Mouse (Mus musculus) liver, adult 2 months (tissue): ENCODE results near the gene BC004004. TPM values are rescaled to one million over a fixed set of nuclear protein-coding genes. Genes with fewer than 3 reads are reported as not detected.

Experiments
- DNase-seq: peaks from one replicate; pipeline ENCODE4 v3.0.0-alpha.2; 2011; ENCODE audit warnings: low read depth, low spot score; ENCODE audit errors: extremely low read depth
- H3K27ac ChIP-seq: fragments of 200-500 bp; replicated peaks from 2 replicates; pipeline ENCODE4 v1.5.1; 2012; ENCODE audit warnings: low read depth, mild to moderate bottlenecking, control low read depth, inconsistent platforms, low read length; ENCODE audit not compliant: insufficient read depth
- H3K27me3 ChIP-seq: fragments of 200-500 bp; 2 replicates; pipeline ENCODE4 v1.6.1; 2012; ENCODE audit warnings: mild to moderate bottlenecking, moderate library complexity, low read length, inconsistent platforms; ENCODE audit not compliant: control insufficient read depth, insufficient read depth
- H3K36me3 ChIP-seq: fragments of 200-500 bp; 2 replicates; pipeline ENCODE4 v1.6.1; 2012; ENCODE audit warnings: low read length, inconsistent platforms; ENCODE audit not compliant: control insufficient read depth, insufficient read depth
- H3K4me1 ChIP-seq: fragments of 200-500 bp; 2 replicates; pipeline ENCODE4 v1.6.1; 2011; ENCODE audit warnings: low read length; ENCODE audit not compliant: control insufficient read depth, insufficient read depth
- H3K4me3 ChIP-seq: fragments of 200-500 bp; 2 replicates; pipeline ENCODE4 v1.5.1; 2011; ENCODE audit warnings: low read depth, mild to moderate bottlenecking, control low read depth, low read length, moderate library complexity; ENCODE audit not compliant: insufficient read depth
- H3K79me2 ChIP-seq: fragments of 200-500 bp; 2 replicates; pipeline ENCODE4 v1.6.1; 2012; ENCODE audit warnings: inconsistent platforms, mild to moderate bottlenecking, low read length, moderate library complexity; ENCODE audit not compliant: control insufficient read depth, insufficient read depth
- H3K9ac ChIP-seq: fragments of 200-500 bp; 2 replicates; pipeline ENCODE4 v1.6.1; 2012; ENCODE audit warnings: low read depth, mild to moderate bottlenecking, control low read depth, inconsistent platforms, low read length
- CTCF ChIP-seq: fragments of 200-500 bp; IDR thresholded peaks from 2 replicates; pipeline ENCODE4 v1.5.1; 2011; ENCODE audit warnings: low read depth, low read length, control low read depth
- POLR2A ChIP-seq: fragments of 200-500 bp; IDR thresholded peaks from 2 replicates; pipeline ENCODE4 v1.6.1; 2011; ENCODE audit warnings: low read length, control low read depth; ENCODE audit not compliant: insufficient read depth; ENCODE audit errors: extremely low read depth
- WGBS: fragments of 180-500 bp; shearing (Covaris S2); methylation state at CpG from one replicate; pipeline ENCODE4 v1.1.7; 2018; 5-methylcytosine and 5-hydroxymethylcytosine counted together
- polyA plus RNA-seq: library from polyadenylated mRNA; depleted of rRNA; stranded (reverse); fragments of >200 nt; gene quantifications from 2 replicates; pipeline ENCODE4 v1.2.3, GENCODE M21; 2012
- total RNA-seq: library from RNA; depleted of rRNA; stranded (reverse); fragments of >200 nt; gene quantifications from 2 replicates; pipeline ENCODE4 v1.2.3, GENCODE M21; 2014

The BC004004 gene
- total and polyA plus RNA-seq, 2 experiments = 85.9 to 113 TPM

GRCm38 (mm10) chr17:29302149-29302548 is 33.6 kb downstream of the BC004004 start:
- 92% methylated on average over 5 of the region's 5 CpGs for WGBS
- no peak for DNase-seq
- Histone ChIP-seq H3K79me2 (no peaks in the 10 kb centered on the region), H3K36me3 (peaks cover 22% of the 10 kb centered on the region; the same call in 1 of the 2 replicates), H3K4me3 (no peak overlapping the region), H3K4me1 (no peaks in the 10 kb centered on the region), H3K9ac (no peak overlapping the region), H3K27me3 (no peaks in the 10 kb centered on the region), H3K27ac (no peak overlapping the region)
- TF ChIP-seq POLR2A (no peak), CTCF (no peak)

GRCm38 (mm10) chr17:29303087-29303486 is 34.5 kb downstream of the BC004004 start:
- DNase-seq = no peak
- Histone ChIP-seq H3K9ac (no peak overlapping the region), H3K27ac (no peak overlapping the region), H3K27me3 (no peaks in the 10 kb centered on the region), H3K4me3 (no peak overlapping the region), H3K79me2 (no peaks in the 10 kb centered on the region), H3K4me1 (no peaks in the 10 kb centered on the region), H3K36me3 (peaks cover 22% of the 10 kb centered on the region; the same call in 1 of the 2 replicates)
- WGBS = 76% methylated on average over 3 of the region's 3 CpGs
- TF ChIP-seq POLR2A (no peak), CTCF (no peak)

GRCm38 (mm10) chr17:29303856-29304255 is 35.3 kb downstream of the BC004004 start:
- 79% methylated on average over 3 of the region's 3 CpGs for WGBS
- H3K4me3 ChIP-seq = no peak overlapping the region
- H3K36me3 ChIP-seq = peaks cover 20% of the 10 kb centered on the region; the same call in 1 of the 2 replicates
- DNase-seq = no peak
- no peak for TF ChIP-seq CTCF
- TF ChIP-seq POLR2A = no peak
- H3K27ac ChIP-seq = no peak overlapping the region
- no peaks in the 10 kb centered on the region for H3K79me2 ChIP-seq
- no peak overlapping the region for H3K9ac ChIP-seq
- H3K27me3 ChIP-seq = no peaks in the 10 kb centered on the region
- no peaks in the 10 kb centered on the region for H3K4me1 ChIP-seq

GRCm38 (mm10) chr17:29304376-29305057 is 35.9 kb downstream of the BC004004 start:
- Histone ChIP-seq H3K4me3 (no peak overlapping the region), H3K79me2 (no peaks in the 10 kb centered on the region), H3K27me3 (no peaks in the 10 kb centered on the region), H3K36me3 (peaks cover 16% of the 10 kb centered on the region; the same call in 1 of the 2 replicates), H3K4me1 (no peaks in the 10 kb centered on the region), H3K9ac (no peak overlapping the region), H3K27ac (no peak overlapping the region)
- 67% methylated on average over 13 of the region's 13 CpGs for WGBS
- no peak for DNase-seq
- TF ChIP-seq POLR2A = no peak
- TF ChIP-seq CTCF = no peak

GRCm38 (mm10) chr17:29305058-29305806 is 36.6 kb downstream of the BC004004 start:
- H3K4me3 ChIP-seq = no peak overlapping the region
- no peaks in the 10 kb centered on the region for H3K4me1 ChIP-seq
- no peak overlapping the region for H3K27ac ChIP-seq
- no peak overlapping the region for H3K9ac ChIP-seq
- 40% methylated on average over 15 of the region's 15 CpGs for WGBS
- no peaks in the 10 kb centered on the region for H3K27me3 ChIP-seq
- DNase-seq = no peak
- peaks cover 10% of the 10 kb centered on the region; the same call in 1 of the 2 replicates for H3K36me3 ChIP-seq
- no peaks in the 10 kb centered on the region for H3K79me2 ChIP-seq
- TF ChIP-seq CTCF (no peak), POLR2A (no peak)
